Mouse (Mus musculus) cerebellum, postnatal 4 days (tissue): Measurements from ENCODE around the gene Prima1.

Experiments
- DNase-seq, 2 experiments: peaks; one replicate each; pipeline ENCODE4 v3.0.0; 2022; ENCODE audit warnings: low spot score in 2 of 2, mixed read lengths in 1 of 2

Gene Prima1

DNA sequence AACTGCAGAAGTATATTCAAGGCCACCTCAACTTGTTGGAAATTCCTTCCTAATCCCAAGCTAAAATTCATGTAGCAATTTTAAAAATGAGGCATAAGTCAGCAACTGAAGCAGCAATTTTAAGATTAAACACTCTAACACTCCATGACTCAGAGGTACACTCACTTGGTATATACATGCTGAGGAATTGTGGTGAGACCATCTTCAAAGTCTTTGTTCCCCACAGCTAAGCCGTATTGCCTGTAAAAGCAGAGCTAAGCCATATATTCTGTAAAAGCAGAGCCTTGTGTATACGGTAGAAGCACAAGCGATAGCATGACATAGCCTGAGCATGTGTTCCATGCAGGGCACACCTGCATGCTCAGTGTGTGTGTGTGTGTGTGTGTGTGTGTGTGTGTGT, 86.5 kb downstream of the Prima1 start:
- no peak for DNase-seq

DNA sequence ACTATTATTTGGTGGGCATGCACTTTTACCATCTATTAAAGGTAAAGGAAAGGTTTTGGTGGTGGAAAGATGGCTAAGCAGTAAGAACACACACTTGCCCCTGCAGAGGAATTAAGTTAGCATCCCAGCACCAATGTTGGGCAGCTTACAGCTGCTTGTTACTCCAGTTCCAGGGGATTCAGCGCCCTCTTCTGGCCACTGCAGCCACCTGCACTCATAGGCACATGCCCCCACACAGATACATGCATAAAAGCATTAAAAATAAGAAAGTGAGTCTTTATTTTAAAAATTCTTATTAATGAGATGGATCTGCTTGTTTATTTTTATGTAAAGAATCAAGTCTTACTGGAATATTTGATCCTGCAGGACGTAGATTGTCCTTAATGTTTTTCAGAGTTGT, 87.0 kb downstream of the Prima1 start:
- no peak for DNase-seq

DNA sequence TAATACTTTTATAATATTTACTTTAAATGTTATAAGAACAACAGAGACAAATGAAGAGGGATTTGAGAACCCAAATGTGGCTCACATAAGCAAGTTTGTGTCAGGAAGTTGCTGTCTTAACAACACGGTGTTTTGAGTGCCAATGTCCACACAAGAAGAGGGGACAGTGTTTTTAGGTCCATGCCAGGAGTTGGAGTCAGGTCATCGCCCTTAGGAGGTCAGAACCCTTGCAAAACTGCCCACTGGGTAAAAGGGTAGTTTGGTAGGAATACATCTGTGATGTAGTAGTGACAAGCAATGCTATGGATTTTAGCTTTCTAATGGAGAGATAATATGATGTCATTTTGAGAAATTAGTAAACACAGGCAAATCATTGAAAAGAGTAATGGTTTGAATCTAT, 91.7 kb downstream of the Prima1 start:
- no peak for DNase-seq
